Comparison of ENCODE assay signal across 14 mouse cellular contexts in the genomic region with DNA sequence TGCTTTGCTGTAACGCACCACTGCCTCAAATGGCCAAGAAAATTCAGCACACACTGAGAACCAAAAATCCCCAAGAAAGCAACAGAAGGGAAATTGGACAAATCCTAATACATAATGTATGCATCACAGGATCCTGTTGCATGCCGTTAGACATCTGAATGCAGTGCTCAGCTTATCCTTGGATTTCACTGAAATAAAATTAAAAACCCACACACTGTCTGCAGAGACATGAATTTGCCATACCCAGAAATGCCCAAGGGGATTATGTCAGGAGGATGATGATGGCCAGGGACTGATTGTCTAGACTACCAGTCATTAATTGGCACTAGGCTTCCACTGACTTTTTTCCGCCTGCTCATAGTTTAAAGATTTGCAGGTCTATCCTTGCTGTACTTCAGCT.
"Had no signal": no experiment of that assay in that cellular context is flagged by ENCODE, and none has a peak within 500 bp of the region (broad histone marks: within the 10 kb centered on the region; RNA-seq: fewer than 3 reads in every experiment).

No protein-coding gene starts in this region.

- H3K27me3 ChIP-seq: kidney, embryonic 15.5 days; limb, embryonic 13.5 days; neural tube, embryonic 13.5 days had no signal

- H3K36me3 ChIP-seq: kidney, embryonic 15.5 days; limb, embryonic 13.5 days; neural tube, embryonic 13.5 days had no signal

- DNase-seq: kidney, adult 2 months; kidney, postnatal 14 days; layer of hippocampus, adult 9-11 months; left cerebral cortex, postnatal 4 days; lung, adult 18-20 months; right cerebral cortex, adult 18-20 months; right cerebral cortex, postnatal 4 days; spleen, adult 18-20 months; thymus, postnatal 36 days had no signal

- H3K9me3 ChIP-seq: kidney, embryonic 15.5 days; limb, embryonic 13.5 days; neural tube, embryonic 13.5 days had no signal

- ATAC-seq: intestine, embryonic 16.5 days had no signal

- H3K27ac ChIP-seq: kidney, embryonic 15.5 days; limb, embryonic 13.5 days; liver, embryonic 14.5 days; neural tube, embryonic 13.5 days had no signal

- H3K4me1 ChIP-seq: kidney, embryonic 15.5 days; limb, embryonic 13.5 days; neural tube, embryonic 13.5 days had no signal

- H3K4me3 ChIP-seq: kidney, embryonic 15.5 days; limb, embryonic 13.5 days; neural tube, embryonic 13.5 days had no signal

- H3K9ac ChIP-seq: kidney, embryonic 15.5 days; limb, embryonic 13.5 days; liver, embryonic 14.5 days; neural tube, embryonic 13.5 days had no signal

- H3K4me2 ChIP-seq: kidney, embryonic 15.5 days; limb, embryonic 13.5 days; neural tube, embryonic 13.5 days had no signal
